Mouse (Mus musculus): Measurements from ENCODE around the gene Fam206a.

GRCm38 (mm10) chr4:56809050-56809449 is 6.9 kb downstream of the Fam206a start:
- TF ChIP-seq TAL1 (conservative IDR thresholded peaks at IDR 0.05; ENCODE audit: low read depth, low read length), result no peak
- no peak for TF ChIP-seq CTCF (IDR thresholded peaks at IDR 0.05; ENCODE audit: low read depth, low read length)
- TF ChIP-seq GATA2 (IDR thresholded peaks at IDR 0.05; ENCODE audit: borderline replicate concordance, low read depth, low read length), result no peak
- no peak for TF ChIP-seq GATA1 (IDR thresholded peaks at IDR 0.05; ENCODE audit: borderline replicate concordance, low read length)
- no peak for TF ChIP-seq POLR2AphosphoS5 (IDR thresholded peaks at IDR 0.05; ENCODE audit: insufficient replicate concordance, low read depth, low read length)
